Mouse (Mus musculus) liver, postnatal 0 days (tissue): ENCODE results near the gene Ncaph2.

Experiments
- CTCF ChIP-seq: sonication (generic); IDR thresholded peaks from 2 replicates; pipeline ENCODE4 v1.5.1; 2016; ENCODE audit warnings: antibody characterized with exemption, low read depth
- EP300 ChIP-seq: IDR thresholded peaks from 2 replicates; pipeline ENCODE4 v1.6.1; 2016; ENCODE audit warnings: antibody characterized with exemption, low read depth, mild to moderate bottlenecking

DNA sequence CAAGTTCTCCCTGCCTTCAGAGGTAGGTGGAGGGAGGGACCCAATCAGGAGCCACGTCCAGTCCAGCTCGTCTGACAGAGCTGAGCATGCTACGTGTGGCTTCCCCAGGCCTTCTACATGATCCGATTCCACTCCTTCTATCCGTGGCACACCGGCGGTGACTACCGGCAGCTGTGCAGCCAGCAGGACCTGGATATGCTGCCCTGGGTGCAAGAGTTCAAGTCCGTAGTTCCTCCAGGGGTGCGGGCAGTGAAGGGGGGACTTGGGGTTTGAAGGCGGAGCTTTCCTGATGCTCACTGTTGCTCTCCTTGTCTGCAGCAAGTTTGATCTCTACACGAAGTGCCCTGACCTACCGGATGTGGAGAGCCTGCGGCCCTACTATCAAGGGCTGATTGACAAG is 19.1 kb upstream of the Ncaph2 start:
- TF ChIP-seq CTCF: no peak
- no peak for TF ChIP-seq EP300
